Mouse (Mus musculus) heart, postnatal 0 days (tissue): Measurements from ENCODE around the gene Cux2. TPM values are rescaled to one million over a fixed set of nuclear protein-coding genes. Genes with fewer than 3 reads are reported as not detected.

ENCODE experiments used
- ATAC-seq: fragments of 200-750 bp; cut with Nextera tagmentation; 2 replicates; pipeline ENCODE4 v1.8.0; 2017; ENCODE audit warnings: low read depth, moderate number of reproducible peaks, moderate library complexity; ENCODE audit not compliant: insufficient read depth
- DNase-seq: peaks from one replicate; pipeline ENCODE4 v3.0.0-alpha.2; 2016; ENCODE audit warnings: low spot score
- H3K27ac ChIP-seq: fragments of 300-500 bp; sonication (generic); 2 replicates; pipeline ENCODE4 v1.5.1; 2014; ENCODE audit warnings: low read depth, mild to moderate bottlenecking
- H3K27me3 ChIP-seq: fragments of 300-500 bp; sonication (generic); 2 replicates; pipeline ENCODE4 v1.6.1; 2014; ENCODE audit warnings: low read length, mixed read lengths; ENCODE audit not compliant: control insufficient read depth, insufficient read depth
- H3K36me3 ChIP-seq: fragments of 300-500 bp; sonication (generic); replicated peaks from 2 replicates; pipeline ENCODE4 v1.6.1; 2014; ENCODE audit warnings: low read length, mixed read lengths; ENCODE audit not compliant: control insufficient read depth, insufficient read depth
- H3K4me1 ChIP-seq: fragments of 300-500 bp; sonication (generic); 2 replicates; pipeline ENCODE4 v1.6.1; 2014; ENCODE audit warnings: antibody characterized with exemption; ENCODE audit not compliant: control insufficient read depth, insufficient read depth
- H3K4me2 ChIP-seq: fragments of 300-500 bp; sonication (generic); 2 replicates; pipeline ENCODE4 v1.6.1; 2014; ENCODE audit warnings: low read depth, mild to moderate bottlenecking, low read length, moderate library complexity
- H3K4me3 ChIP-seq: fragments of 300-500 bp; sonication (generic); 2 replicates; pipeline ENCODE4 v1.5.1; 2014; ENCODE audit warnings: low read depth, low read length
- H3K9ac ChIP-seq: fragments of 300-500 bp; sonication (generic); replicated peaks from 2 replicates; pipeline ENCODE4 v1.6.1; 2014; ENCODE audit warnings: low read depth, low read length, mixed read lengths
- H3K9me3 ChIP-seq: fragments of 300-500 bp; sonication (generic); replicated peaks from 2 replicates; pipeline ENCODE4 v1.6.1; 2016; ENCODE audit warnings: low read length; ENCODE audit not compliant: control insufficient read depth
- CTCF ChIP-seq: IDR thresholded peaks from 2 replicates; pipeline ENCODE4 v1.5.1; 2016; ENCODE audit warnings: antibody characterized with exemption, control low read depth, low read depth
- EP300 ChIP-seq: IDR thresholded peaks from 2 replicates; pipeline ENCODE4 v1.6.1; 2016; ENCODE audit warnings: antibody characterized with exemption, low read depth
- WGBS: fragments of 180-500 bp; shearing (Covaris S2); extraction: QIAGEN DNeasy Blood & Tissue Kit; methylation state at CpG from one replicate; pipeline ENCODE4 v1.1.7; 2014; 5-methylcytosine and 5-hydroxymethylcytosine counted together
- polyA plus RNA-seq: library from polyadenylated mRNA; unstranded; fragments of >200 nt; fragmentation: Nextera tagmentation; extraction: Ambion mirVana; gene quantifications from 2 replicates; pipeline ENCODE4 v1.2.1, GENCODE M21; 2015
- total RNA-seq: library from RNA; depleted of rRNA; stranded (reverse); fragments of >200 nt; gene quantifications from 2 replicates; pipeline ENCODE4 v1.2.3, GENCODE M21; 2014; ENCODE audit warnings: low replicate concordance

Cux2 gene
- total and polyA plus RNA-seq, 2 experiments from 2014 or later = 1.3 to 9.5 TPM

GRCm38 (mm10) chr5:121962359-121962758, 87.5 kb downstream of the Cux2 start:
- DNase-seq (no peak), ATAC-seq (no peak)
- H3K4me3 ChIP-seq = no peak overlapping the region
- no peak overlapping the region for H3K4me2 ChIP-seq
- 63% methylated on average over 7 of the region's 7 CpGs for WGBS
- TF ChIP-seq EP300 (no peak), CTCF (no peak)
- no peaks in the 10 kb centered on the region for H3K27me3 ChIP-seq
- peaks cover 22% of the 10 kb centered on the region for H3K4me1 ChIP-seq
- H3K27ac ChIP-seq = no peak overlapping the region
- no peak overlapping the region for H3K9ac ChIP-seq
- no peaks in the 10 kb centered on the region for H3K36me3 ChIP-seq
- no peaks in the 10 kb centered on the region for H3K9me3 ChIP-seq

GRCm38 (mm10) chr5:121961256-121961655, 88.6 kb downstream of the Cux2 start:
- H3K27ac ChIP-seq = no peak overlapping the region
- H3K4me1 ChIP-seq = peaks cover 13% of the 10 kb centered on the region; the same call in 1 of the 2 replicates
- no peaks in the 10 kb centered on the region for H3K27me3 ChIP-seq
- ATAC-seq (no peak), DNase-seq (no peak)
- H3K36me3 ChIP-seq = no peaks in the 10 kb centered on the region
- WGBS = 85% methylated on average over 8 of the region's 8 CpGs
- H3K4me2 ChIP-seq = no peak overlapping the region
- TF ChIP-seq EP300 = no peak
- TF ChIP-seq CTCF = no peak
- no peaks in the 10 kb centered on the region for H3K9me3 ChIP-seq
- H3K4me3 ChIP-seq = no peak overlapping the region
- no peak overlapping the region for H3K9ac ChIP-seq

- H3K27me3 ChIP-seq = no peaks in the 10 kb centered on the region
- 30% methylated on average over 10 of the region's 10 CpGs for WGBS
These were observed 90.2 kb downstream of the Cux2 start for GRCm38 (mm10) chr5:121959688-121960087.

GRCm38 (mm10) chr5:121958551-121958950, 91.4 kb downstream of the Cux2 start:
- H3K4me1 ChIP-seq = peaks cover 17% of the 10 kb centered on the region; the same call in 1 of the 2 replicates
- no peaks in the 10 kb centered on the region for H3K27me3 ChIP-seq
- no peak overlapping the region for H3K9ac ChIP-seq
- TF ChIP-seq EP300 = no peak
- TF ChIP-seq CTCF = no peak
- H3K27ac ChIP-seq = no peak overlapping the region
- no peaks in the 10 kb centered on the region for H3K36me3 ChIP-seq
- H3K4me2 ChIP-seq = no peak overlapping the region
- ATAC-seq = no peak
- no peak overlapping the region for H3K4me3 ChIP-seq
- H3K9me3 ChIP-seq = no peaks in the 10 kb centered on the region
- DNase-seq = no peak
- 68% methylated on average over 9 of the region's 9 CpGs for WGBS

More at GRCm38 (mm10) chr5:121959688-121960087, 90.2 kb downstream of the Cux2 start:
- Histone ChIP-seq H3K9me3 (no peaks in the 10 kb centered on the region), H3K4me1 (peaks cover 17% of the 10 kb centered on the region; the same call in 1 of the 2 replicates), H3K9ac (no peak overlapping the region), H3K27ac (no peak overlapping the region), H3K36me3 (no peaks in the 10 kb centered on the region), H3K4me3 (no peak overlapping the region), H3K4me2 (no peak overlapping the region)
- no peak for TF ChIP-seq CTCF
- TF ChIP-seq EP300 = no peak
- DNase-seq (peak; percentile 16), ATAC-seq (no peak)

- H3K36me3 ChIP-seq = no peaks in the 10 kb centered on the region
- no peak for ATAC-seq
- no peak overlapping the region for H3K27ac ChIP-seq
- H3K27me3 ChIP-seq = no peaks in the 10 kb centered on the region
- no peaks in the 10 kb centered on the region for H3K9me3 ChIP-seq
- WGBS = 53% methylated on average over 5 of the region's 5 CpGs
- no peak overlapping the region for H3K4me3 ChIP-seq
- H3K9ac ChIP-seq = no peak overlapping the region
- TF ChIP-seq CTCF = no peak
- no peak overlapping the region for H3K4me2 ChIP-seq
- H3K4me1 ChIP-seq = peaks cover 13% of the 10 kb centered on the region; the same call in 1 of the 2 replicates
- no peak for DNase-seq
These were observed 94.1 kb downstream of the Cux2 start for GRCm38 (mm10) chr5:121955806-121956205.

GRCm38 (mm10) chr5:121950175-121950574, 99.7 kb downstream of the Cux2 start:
- WGBS = 59% methylated on average over 2 of the region's 2 CpGs
- peaks cover 7% of the 10 kb centered on the region; the same call in 1 of the 2 replicates for H3K4me1 ChIP-seq
- no peaks in the 10 kb centered on the region for H3K36me3 ChIP-seq
- H3K9me3 ChIP-seq = no peaks in the 10 kb centered on the region
- H3K27ac ChIP-seq = no peak overlapping the region
- ATAC-seq (no peak), DNase-seq (no peak)
- H3K4me2 ChIP-seq = no peak overlapping the region
- H3K27me3 ChIP-seq = no peaks in the 10 kb centered on the region
- no peak overlapping the region for H3K9ac ChIP-seq
- TF ChIP-seq EP300 (no peak), CTCF (no peak)
- no peak overlapping the region for H3K4me3 ChIP-seq
